Mouse (Mus musculus) layer of hippocampus, postnatal 10 days (tissue): ENCODE measurements at regions not wholly inside any gene's neighbourhood (a gene's known extent, or its start where the extent isn't known, plus 50 kb on each side); places are given as distances from the start of the nearest gene placed in this dataset.
A peak's percentile ranks its signal among the peaks of the same experiment; 100 is the strongest.

Source experiments
- DNase-seq, 2 experiments: peaks; one replicate each; pipeline ENCODE4 v3.0.0; 2021; ENCODE audit warnings: low spot score in 2 of 2

DNA sequence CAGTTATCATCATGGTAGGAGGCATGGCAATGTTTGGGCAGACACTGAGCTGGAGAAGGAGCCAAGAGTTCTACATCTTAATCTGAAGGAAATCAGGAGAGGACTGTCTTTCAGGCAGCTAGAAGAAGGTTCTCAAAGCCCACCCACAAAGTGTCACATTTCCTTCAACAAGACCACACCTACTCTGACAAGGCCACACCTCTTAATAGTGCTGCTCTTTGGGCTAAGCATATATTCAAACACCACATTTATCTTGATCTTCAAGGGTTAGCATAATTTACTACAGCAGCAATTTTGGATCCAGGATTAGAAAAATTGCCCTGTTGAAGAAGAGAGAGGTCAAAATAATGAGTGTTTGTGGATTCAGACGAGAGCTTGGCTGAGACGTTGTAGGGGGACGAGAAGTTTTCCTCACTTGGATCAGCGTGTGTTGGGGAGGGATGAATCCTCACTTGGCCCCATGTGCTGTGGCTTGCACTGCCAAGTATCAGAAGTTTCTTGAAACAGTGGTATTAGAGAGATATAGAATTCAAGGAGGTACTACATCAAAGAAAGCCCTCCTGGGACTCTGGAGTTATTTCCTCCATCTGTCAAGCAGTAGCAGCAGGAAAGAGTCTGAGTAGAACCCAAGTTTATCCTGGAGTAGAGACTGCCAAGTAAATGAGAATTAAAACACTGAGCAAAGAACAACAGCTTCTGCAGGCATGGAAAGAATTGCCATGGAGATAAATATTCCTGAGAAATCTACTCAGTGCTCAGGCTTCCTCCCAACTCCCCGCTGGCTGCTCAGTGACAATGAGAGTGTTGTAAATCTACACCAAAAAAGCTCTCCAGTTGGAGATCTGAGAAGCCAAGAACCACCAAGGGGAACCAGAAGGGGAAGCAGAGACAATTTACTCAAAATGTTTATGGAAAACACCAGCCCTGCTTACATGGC is 549.3 kb downstream of the Dhx35 start:
- peak in 1 of 2 experiments; percentile 21 for DNase-seq

DNA sequence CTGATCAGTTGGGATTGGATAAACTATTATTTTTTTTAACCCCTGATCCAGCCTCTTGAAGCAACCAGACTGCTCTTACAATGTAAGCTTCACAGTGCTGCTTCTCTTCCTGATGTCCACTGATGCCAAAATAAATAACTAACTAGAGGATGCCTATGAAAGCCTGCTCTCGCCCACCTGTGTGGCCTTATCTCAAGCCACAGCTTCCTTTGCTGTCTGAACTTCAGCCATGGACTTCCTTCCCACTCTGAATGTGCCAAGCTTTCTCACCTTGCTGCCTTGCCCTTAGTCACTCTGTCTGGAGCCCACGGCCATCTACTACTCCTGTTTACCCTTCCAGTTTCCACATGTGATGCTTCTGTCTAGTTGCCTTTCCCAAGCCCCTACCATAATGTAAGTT is 559.6 kb downstream of the Dhx35 start:
- no peak for DNase-seq

DNA sequence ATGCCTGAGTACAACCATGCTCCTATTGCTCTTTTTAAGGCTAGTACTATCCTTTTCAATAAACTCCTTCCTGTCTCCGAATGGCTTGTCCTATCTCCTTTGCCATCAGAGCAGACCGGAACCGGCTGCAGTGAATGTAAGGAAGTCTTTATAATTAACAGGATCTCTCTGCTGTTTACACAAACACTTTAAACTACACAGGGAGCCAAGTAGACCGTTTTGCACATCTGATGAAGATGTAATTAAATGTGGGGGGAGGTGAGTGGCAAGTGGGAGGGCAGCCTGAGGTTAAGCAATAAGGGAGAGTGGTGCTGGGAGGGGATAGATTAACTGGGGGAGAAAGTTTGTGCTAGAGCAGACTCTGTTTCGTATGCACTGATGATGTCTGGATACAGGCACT is 561.9 kb downstream of the Dhx35 start:
- no peak for DNase-seq

DNA sequence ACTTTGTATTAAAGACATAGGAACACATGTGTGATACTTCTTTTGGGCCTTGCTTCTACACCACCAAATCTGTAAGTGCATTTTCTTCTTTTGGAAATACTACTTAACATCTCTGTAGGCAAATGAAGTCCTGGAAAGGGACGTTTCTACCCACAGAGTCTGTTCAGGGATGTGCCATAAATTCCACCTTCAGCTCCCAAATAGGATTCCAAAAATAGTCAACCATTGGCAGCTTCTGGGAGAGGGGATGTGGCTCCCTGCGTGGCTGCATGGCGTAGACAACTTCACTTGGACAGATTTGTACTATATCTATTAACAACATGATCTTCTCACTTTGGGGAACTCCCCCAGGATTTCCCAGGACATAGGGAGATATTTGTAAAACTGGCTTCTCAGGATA is 566.8 kb downstream of the Dhx35 start:
- DNase-seq, result no peak

DNA sequence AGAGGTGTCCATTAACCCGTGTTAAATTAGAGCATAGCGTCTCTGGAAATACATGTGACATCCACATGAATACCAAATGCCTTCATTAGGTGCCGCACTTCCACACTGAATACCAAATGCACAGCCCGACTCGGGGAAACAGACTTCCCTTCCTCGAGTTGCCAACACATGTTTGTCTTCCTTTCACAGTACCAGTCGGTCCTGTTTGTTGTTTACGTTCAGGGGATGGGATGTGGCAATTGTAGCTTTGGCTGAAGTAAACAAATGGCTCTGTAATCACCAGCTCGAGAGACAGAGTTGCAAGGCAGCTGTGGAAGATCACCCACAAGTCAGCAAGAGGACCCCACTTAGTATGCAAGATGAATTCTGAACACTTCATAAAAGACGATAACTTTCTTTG is 598.3 kb downstream of the Dhx35 start:
- DNase-seq, result no peak

DNA sequence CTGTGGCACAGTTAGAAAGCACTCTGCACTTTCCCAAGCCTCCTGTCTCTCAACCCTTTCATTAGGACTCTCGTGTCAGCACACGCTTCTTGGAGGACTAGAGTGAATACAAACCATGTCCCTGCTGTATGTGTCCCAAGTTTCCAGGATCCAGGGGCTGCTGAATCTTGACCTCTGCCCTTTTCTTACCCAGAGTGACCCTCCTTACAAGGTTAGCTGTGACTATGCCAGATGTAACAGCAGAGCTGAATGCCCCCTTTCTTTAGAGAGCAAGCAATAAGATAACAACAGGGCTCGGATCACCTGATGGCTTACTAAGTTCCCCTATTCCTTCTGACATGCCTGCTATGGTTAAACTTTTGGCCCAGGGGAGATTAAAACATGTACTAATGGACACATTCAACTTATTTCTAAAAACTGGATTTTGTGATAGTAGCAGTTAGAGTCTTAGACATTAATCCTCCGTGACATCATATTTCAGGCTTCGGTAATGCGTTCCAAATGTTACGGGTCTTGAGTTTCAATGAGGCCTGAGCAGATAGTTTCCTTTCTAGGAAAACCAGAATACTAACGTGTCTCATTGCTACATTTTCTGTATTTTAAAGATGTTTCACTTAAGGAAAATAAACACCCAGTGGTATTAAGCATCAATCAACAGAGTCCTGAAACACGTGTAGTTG is 607.0 kb downstream of the Dhx35 start:
- DNase-seq, result no peak

DNA sequence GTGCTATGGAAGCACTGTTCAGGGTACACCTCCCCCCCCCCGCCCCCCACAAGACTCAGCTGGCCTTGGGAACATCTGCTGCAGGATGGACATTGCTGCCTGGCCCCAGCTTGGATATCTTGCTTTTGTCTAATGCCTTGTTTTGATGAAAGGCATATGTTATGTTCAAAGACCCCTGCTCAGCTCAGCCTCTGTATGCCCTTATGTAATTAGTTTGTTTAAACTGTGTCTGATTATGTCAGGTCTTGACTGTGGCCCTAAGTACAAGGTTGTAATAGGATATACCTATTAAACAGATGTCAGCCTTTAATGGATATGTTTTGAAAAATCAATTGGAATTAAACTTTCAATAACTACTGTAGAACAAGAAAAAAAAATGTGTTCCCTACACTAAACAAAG is 610.3 kb downstream of the Dhx35 start:
- no peak for DNase-seq

DNA sequence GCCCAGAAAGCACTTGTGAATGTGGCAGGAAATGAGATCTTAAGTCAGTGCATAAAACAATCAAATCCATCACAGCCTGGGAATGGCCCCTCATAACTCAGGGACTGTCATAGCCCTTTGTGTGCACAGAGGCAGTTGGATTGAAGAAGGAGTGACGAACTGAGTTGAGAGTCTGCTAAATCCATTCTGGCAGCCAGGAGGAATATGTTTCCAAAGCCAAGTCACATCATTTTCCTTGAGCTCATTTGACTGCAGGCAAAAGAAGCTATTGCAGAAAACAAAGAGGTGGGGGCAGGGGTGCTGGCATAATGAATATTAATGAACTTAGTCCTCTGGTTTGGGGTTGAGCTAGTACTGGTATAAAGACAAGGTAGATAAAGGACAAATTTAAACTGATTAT is 620.0 kb downstream of the Dhx35 start:
- no peak for DNase-seq

DNA sequence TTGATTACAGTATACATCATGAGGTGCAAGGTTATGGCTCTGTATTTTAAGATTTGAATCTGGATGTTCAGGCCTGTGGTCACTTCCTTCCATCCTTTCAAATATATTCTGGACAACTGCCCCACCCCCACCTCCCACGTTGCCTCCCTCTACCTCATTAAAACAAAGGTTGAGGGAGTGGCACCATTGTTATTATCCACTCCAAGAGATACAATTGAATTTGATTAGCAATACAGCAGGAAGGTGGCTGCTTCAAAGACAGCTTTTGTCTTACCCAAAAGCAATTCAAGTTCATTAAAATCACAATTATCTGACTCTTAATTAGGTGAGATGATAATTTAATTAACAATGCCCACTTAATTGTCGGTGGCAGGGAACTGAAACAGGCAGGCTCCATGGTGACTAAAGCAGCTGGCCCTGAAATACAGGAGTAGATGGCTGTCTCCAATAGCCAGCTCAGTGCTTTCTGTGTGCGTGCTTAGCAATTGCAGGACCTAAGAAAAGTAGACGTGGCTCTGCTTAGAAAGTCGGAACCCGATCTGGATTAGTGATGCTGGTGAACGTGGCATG is 623.8 kb downstream of the Dhx35 start:
- no peak for DNase-seq

DNA sequence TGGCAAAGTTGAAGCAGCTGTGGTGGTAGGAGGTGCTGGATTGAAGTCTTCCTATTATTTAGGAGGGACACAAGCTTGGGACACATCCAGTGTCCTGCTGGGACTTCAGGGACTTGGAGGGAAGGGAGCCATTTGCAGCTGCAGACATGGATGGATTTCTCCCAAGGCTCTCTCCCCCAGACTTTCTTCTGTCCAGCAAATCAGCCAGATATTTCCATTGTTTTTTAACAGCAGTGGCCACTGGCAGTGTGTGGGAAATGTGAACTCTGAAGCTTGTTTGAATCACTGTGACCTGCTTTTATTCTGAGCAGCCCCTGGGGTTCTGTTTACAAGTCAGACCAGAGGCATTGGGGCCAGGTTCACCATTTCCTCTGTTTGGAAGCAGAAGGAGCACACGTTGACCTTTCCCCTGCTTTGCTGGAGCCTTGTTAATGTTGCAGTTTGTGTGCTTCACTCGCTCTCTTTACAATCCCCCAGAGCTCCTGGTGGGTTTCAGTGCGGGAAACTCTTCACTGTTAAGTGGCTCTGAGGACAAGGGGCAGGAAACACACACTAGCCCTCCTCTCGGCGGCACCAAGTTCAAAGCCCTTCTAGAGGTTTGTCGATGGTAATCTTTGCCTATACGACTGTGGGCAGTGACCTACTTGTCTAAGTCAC is 627.8 kb downstream of the Dhx35 start:
- no peak for DNase-seq

DNA sequence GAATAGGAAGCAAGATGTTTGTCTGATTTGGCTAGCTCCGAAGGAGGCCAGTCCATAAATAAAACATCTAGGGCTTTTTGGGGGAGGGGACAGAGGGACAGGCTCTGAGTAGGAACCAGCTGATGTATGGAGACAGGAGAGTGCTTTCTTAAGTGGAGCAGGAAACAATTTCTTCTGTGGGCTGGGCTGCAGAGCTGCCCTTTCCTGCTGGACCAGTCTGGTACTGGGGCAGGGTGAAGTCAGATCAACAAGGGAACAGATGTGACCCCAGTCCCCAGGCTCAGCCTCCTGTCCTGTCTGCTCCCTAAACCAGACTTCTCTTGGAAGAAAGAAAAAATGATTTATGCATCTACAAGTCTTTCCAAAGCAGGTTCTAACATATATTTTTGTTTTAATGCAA is 633.6 kb downstream of the Dhx35 start:
- DNase-seq, result no peak

DNA sequence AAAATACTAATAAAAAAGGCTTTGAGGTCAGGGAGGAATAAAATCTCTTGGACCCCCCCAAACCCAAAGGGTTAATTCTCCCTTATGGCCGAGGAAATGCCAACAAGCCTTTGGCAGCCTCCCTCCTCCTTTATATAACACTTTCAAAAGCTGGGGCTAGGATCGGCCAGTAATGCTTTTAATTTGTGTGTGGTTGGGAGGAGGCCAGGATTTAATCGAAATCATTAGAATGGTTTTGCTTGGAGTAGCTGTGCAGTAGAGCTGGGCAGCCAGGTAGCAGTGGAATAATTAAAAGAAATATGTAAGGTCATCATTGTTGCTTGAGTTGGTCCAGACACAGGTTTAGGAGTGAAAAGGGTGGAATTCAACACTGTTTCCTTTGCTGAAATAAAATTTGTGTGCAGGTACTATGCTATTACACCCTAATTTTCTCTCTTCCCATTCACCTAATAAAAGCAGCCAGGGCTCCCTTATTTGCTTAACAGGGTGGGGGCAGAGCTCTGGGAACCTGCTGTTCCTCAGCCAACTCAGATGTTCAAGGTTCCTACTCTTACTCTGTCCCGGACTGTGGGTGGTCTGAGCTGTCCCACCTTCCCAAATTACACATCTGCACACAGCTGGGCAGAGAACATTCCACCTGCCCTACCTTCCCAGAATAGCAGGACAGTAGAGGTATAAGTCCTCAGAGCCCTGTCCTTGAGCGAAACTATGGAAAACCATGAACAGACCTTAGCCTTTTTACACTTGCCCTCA is 636.1 kb downstream of the Dhx35 start:
- DNase-seq, result no peak

DNA sequence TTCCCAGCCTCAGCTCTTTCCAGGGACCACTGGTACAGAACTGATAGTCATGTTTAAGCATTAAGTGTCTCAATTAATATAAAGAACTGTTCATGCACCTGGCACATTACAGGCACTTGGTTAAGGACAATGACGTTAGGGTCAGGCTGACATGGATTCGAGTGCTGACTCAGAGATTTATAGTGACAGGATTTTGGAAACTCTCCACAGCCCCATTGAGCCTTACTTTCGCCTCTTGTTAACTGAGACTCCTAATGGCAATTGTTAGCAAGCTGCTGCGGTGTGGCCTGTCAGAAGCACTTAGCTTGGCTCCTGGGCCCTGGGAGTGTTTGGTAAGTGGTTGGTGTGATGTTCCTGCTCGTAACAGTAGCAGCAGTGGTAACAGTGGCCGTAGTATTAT is 644.4 kb downstream of the Dhx35 start:
- no peak for DNase-seq

DNA sequence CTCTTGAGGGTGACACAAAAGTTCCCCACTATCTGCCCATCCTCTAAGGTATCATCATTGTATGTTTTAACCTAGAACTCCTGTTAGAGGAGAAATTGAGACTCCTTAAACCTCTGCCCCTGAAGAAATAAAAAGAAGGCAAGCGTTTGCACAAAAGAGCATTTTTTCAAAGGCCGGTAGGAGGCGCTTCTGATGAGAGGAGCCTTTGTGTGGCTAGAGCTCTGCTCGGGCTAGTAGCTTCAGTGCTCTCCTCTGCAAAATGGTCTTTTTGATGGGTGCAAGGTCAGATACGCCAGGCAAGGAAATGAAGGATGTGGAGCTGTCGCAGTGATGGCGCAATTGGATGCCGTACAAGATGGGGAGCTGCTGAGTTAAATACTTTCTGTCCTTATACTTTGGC is 649.0 kb downstream of the Dhx35 start:
- DNase-seq, result peak; percentile 37 to 61

DNA sequence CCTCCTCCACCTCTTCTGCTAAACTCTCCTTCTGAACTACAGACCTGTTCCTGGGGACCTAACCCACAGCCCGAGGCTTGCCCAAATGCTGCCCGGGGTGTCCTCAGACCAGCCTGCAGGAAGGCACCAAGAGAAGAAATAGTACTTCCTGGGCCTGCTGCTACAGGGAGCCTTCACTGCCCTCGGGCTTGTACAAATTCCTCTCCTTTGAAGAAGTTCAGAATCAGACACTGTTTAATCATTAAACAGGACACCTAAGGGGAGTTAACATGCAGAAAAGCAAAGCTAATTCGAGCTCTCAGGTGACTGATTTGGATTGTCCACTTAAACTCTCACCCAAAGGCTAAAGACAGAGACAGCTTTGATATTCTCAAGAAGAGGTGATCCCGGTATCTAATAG is 651.8 kb downstream of the Dhx35 start:
- no peak for DNase-seq

DNA sequence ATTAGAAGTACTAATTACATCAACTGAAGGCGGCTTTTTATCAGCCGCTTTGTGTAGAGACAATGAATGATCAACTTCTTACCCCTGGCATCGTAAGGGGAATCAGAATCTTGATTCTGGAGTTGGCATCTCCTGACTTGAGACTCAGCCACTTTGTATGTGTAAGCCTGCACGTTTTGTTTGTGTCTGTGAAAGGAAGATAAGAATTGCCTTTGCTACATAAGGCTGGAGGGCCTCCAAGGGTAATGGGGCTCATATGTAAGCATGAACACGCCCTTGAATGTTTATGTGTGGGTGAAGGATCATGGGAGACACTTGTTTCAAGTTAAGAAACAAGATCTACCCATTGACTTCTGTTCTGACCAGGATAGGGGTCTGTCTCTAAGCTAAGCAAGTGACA is 652.3 kb downstream of the Dhx35 start:
- DNase-seq, result no peak

DNA sequence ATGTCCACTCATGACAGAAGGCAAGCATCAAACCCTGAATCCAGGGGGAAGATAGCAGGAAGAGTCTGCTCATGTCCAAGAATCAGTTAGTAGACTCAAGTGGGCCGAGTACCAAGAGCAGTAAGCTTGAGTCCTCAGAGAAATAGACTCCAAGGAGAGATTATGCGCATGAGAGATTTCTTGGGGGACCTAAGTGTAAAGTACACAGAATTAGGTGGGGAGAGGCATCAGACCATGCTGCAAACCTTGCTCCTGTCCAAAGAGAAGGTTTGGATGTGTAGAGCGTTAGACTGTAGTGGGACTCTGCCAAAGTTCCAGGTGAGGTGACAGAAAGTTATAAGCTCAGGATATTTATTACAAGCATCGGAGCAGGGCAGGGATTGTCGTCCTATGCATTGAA is 654.4 kb downstream of the Dhx35 start:
- DNase-seq, result no peak

DNA sequence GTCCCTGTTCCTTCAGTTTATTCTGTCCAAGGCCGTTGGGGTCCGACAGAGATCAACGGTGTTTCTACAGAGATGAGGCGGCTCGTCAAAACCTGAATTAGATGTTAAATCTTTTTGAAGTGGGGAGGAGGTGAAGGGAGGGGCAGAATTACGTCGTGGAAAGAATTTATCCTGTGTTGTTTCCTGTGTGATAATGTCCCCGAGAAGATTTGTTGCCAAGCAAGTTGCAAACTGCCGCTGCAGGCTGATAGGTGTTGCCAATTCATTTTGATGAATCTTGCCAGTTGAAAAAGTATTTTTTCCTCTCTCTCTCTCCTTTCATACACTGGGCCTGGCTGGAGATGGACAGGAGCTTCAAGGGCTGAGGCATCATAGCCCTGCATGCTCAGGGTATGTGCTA is 656.8 kb downstream of the Dhx35 start:
- no peak for DNase-seq

DNA sequence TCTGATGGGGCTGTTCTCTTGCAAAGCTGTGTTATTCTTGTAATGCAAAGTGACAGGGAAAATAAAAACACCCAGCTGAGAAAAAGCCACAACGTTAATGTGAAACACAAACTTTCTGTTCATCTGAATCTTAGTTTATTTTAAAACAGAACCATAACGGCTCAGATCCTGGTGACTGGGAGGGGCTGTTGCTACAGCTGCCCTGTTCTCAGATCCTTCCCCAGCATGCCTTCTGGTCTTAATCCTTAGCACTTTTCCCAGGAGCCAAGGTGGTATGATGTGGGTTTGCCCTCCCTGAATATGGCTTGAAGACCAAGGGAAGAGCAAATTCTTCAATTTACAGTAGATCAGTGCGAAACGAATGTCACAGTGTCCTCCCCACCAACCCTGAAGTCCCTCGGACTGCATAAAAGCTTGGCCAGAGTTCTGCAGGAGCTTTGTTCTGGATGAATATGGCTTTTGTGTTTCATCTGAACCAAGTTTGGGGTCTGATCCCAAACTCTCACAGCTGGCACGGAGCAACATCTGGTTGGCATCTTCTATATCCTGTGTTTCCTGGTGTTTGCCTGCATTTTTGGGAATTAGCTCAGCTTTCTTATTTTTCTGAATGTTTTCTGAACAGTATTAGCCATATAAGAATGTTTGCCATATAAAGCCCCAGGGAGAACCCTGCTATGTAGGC is 686.9 kb downstream of the Dhx35 start:
- DNase-seq, result no peak

DNA sequence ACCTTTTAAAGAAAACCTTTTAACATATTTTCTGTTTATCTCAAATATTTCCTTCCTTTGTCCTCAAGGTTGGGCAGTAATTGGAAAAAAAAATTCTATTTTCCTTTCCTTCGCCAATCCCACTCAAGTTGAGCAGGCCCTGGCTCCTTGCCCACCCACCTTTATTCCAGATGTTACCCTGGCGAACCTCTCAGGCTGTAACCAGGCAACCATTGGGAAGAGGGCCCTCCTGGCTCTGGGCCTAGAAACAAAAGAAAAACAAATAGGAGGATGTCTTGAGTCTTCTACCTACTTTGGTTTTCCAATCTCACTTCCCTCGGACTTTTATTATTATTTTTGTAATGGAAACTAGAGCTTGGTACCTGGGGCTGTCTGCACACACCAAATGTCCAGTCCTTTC is 696.5 kb downstream of the Dhx35 start:
- DNase-seq, result no peak

DNA sequence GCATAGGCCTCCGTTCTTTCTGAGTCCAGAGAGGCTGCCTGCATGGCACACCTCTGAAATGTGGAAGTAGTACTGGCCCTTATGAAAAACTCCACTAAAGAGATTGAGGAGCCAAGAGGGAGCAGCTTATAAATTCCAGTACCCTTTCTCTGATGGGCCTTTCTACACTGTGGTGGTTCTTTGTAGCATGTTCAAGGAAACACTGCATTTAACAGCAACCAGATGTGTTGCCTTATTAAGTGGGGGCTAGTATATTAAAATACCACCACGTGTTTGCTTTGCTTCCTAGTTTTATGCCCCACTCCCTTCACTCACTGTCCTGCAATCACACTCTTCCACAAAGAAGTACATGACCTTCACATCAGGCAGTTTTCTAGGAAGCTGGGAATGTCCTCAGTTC is 704.1 kb downstream of the Dhx35 start:
- no peak for DNase-seq
